Mouse (Mus musculus): Measurements from ENCODE around the gene Ccl17.
A peak's percentile ranks its signal among the peaks of the same experiment; 100 is the strongest.
"Not testable (repeated sequence)": the region's sequence is repeated elsewhere in the genome, so short reads cannot be mapped to it uniquely, and the experiment has no call there.

Ccl17 gene

DNA sequence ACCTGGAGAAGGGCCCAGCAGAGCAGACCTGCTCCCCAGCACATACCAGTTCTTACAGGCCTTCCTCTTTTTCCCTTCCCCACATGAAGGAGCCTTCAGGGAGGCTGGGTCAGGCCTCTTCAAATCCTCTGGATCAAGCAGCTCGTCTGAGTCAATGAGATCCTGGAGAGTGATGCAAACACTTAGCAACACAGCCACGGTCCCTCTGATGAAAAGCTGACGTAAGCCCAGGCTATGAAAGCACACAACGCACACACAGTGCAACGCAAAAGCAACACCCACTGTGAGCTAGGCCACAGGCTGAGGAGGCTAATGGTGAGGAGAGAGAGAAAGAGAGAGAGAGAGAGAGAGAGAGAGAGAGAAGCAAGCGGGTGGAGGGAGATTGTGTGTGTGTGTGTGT is 14.9 kb downstream of the Ccl17 start:
- no peak for DNase-seq (ENCODE audit: low read depth, low spot score)

DNA sequence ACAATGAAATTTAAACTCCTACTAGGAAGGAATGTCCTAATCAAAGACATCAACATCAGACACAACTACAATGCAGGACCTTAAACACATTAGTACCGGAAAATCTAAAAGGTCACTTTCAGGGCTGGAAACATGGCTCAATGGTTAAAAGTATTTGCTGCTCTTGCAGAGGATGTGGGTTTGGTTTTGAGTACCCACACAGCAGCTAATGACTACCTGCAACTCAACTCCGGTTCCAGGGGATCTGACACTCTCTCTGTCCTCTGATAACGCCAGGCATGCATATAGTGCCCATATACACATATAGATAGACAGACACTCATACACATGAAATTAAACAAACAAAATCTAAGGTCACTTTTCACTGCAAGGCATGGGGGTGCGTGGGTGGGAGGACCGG is 16.0 kb downstream of the Ccl17 start:
- no peak for DNase-seq (ENCODE audit: low read depth, low spot score)

DNA sequence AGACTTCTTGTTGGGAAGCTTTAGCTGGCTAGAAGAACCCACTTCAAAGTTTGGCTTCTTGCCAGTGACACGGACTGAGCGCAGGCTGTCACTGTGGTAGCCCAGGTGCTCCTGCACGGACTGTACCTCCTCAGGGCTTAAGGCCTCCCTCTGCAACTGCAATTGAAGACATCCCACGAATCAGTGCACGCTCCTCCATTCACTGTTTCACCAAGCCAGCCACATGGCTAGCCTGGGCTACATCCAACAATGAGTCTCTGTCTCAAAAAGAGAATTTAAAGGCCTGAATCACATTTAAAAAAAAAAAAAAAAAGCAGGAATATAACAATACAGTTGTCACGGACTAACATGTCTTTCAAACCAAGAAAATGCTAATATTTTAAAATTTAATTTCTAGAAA is 18.0 kb downstream of the Ccl17 start:
- DNase-seq (ENCODE audit: low read depth, low spot score) = no peak

DNA sequence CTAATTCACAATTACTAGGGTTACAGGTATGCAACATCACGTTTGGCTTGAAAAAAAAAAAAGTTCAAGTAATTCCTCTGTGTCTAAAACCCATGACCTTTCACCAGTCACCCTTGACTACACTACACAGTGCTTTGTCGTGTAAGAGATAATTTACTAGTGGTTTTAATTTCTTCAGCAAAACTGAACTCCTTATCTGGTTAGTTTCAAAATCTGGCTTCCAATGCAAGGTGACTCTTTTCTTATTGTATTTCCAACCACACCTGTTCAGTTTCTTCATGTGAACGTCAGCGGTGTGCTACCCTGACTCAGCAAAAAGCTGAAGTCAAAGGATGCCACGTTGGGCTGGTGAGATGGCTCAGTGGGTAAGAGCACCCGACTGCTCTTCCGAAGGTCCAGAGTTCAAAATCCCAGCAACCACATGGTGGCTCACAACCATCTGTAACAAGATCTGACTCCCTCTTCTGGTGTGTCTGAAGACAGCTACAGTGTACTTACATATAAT is 23.7 kb downstream of the Ccl17 start:
- not testable (repeated sequence) for DNase-seq (ENCODE audit: low read depth, low spot score)

DNA sequence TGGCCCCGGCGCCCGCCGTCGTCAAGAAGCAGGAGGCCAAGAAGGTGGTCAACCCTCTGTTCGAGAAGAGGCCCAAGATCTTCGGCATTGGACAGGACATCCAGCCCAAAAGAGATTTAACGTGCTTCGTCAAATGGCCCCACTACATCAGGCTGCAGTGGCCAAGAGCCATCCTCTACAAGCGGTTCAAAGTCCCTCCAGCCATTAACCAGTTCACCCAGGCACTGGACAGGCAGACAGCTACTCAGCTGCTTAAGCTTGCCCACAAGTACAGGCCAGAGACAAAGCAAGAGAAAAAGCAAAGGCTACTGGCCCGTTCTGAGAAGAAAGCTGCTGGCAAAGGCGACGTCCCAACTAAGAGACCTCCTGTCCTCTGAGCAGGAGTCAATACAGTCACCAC is 25.5 kb downstream of the Ccl17 start:
- not testable (repeated sequence) for DNase-seq (ENCODE audit: low read depth, low spot score)

DNA sequence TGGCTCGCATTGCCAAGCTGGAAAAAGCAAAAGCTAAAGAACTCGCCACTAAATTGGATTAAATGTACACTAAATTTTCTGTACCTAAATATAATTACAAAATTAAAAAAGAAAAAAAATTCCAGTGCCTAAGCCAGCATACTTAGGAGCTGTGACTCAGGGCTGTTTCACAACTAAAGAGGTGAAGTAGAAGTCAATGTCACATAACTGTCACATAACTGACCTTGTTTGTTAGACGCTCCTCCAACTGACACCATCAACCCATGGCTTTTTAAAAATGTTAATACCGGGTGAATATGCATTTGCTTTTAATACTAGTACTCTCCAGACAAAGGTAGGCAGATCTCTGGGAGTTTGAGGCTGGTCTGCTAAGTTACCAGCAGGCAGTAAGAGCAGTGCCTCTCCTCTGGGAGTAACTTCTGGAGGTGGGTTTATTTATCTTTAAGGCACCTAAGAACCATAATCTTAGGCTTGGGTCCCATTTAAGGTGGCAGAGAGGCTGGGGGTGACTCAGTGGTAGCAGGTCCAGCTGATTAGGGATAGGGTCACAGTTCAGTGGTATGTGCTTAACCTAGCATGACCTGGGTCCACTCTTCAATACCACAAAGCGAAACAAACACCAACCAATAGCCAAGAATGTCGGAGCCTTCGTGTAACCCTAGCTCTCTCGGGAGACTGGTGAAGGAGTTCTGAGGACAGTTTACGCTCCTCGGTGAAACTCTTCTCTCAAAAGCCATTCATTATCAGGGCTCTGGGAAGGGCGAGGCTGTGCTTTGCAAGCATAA is 26.4 kb downstream of the Ccl17 start:
- DNase-seq (ENCODE audit: low read depth, low spot score) = no peak

DNA sequence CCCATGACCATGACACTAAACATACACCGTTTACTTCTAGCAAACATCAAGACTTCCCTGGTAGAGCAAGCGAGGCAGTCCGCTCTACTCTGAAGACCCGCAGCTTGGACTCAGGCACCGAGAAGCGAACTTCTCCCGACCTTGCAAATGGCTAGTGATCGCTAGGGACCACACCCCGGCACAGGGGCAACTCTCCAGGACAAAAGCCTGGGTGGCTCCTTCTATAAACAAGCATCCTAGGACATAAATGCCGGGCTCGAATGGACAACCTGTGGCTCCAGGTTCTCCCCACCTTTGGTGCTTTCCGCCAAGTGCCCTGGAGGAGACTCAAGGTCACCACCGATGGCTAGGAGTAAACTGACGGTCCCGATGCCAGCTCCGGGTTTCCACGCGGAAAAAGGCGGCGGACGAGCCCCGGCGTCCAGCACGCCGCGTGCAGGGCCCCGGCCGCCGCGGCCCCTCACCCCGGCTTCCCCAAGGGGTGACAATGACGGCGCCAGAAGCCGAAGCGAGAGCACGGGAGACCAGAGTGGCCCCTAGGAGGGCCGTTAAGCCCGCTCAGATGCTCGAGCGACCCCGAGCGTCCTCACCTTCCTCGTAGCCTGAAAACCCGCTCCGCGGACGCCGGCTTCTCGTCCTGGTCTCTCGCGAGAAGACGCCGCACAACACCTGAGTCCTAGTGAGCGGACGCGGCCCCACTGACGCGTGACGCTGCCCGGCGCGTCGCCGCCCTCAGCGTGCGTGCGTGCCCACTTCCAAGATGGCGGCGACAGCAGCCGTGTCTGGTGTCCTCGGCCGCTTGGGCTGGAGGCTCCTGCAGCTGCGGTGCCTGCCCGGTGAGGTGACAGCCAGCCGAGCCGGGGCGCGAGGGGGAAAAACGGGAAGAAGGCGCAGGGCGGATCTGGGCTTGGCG is 27.7 kb downstream of the Ccl17 start, which contains the start of the genes Coq9 and Ciapin1:
Gene Coq9 (plus strand): TSS at position 660 of the 913 bp plus-strand sequence.
Gene Ciapin1 (minus strand): TSS at position 697 of the 913 bp plus-strand sequence.
- DNase-seq (ENCODE audit: low read depth, low spot score) = peak; percentile 98

DNA sequence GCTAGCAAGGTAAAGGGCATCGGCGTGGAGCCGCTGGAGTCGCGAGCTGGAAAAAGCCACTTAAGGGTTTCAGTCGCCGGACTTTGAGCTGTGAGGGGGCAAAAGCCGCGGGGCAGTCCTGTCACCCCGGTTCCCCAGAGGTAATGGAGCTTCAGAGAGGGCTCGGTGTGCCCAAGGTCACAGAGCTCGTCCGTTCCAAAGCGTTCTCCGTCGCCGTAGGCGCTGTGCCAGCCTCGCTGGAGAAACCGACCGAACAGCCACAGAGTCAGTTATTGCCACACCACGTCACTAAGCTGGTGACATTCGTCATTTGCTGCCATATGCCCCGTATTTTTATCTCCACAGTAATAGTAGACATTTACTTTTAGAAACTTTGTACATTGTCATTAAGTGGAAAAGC is 28.3 kb downstream of the Ccl17 start:
- no peak for DNase-seq (ENCODE audit: low read depth, low spot score)

DNA sequence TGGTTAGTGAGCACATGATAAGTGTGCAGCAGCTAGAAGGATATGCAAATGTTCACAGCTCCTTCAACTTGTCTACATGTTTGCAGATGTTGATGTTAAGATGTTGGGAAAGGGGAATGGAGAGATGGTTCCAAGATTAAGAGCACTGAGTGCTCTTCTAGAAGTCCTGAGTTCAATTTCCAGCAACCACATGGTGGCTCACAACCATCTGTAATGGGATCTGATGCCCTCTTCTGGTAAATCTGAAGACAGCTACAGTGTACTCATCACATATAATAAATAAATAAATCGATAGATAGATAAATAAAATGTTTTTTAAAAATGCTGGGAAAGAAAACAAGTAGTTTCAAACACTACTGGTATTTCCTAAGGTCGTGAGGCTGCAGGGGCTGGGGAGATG is 30.9 kb downstream of the Ccl17 start:
- no peak for DNase-seq (ENCODE audit: low read depth, low spot score)

DNA sequence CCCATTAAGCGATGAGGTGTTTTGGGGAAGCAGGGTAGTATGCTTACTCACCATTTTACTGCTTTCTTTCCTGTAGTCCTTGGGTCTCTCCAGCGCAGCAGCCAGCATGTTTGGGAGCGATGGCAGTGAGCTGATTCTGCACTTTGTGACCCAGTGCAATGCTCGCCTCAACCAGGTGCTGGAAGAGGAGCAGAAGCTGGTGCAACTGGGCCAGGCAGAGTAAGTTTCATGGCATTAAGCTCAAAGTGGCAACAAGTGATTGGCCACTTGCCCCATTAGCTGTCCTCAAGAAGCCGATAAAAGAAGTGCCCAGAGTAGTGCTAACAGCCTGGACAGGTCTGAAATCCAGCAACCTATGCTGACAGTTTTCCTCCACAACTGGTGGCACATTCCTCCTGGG is 39.8 kb downstream of the Ccl17 start:
- DNase-seq (ENCODE audit: low read depth, low spot score) = no peak

DNA sequence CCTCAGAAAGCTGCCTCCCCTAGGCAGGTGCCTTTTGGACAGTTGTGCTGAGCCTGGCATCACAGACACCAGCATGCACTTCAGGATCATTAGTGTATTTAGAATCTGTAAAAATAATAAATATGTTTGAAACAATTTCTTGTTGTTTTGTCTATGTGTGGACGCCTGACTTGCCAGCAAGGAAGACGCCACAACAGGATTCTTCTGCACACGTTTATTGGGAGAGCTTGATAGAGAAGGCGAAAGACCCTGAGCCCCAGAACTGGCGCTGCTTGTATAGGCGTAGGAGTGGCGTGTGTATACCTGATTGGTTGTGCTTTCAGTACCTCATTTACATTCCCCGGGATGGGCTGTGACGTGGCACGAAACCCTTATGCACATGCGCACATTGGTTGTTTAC is 44.5 kb downstream of the Ccl17 start:
- DNase-seq (ENCODE audit: low read depth, low spot score) = not testable (repeated sequence)

DNA sequence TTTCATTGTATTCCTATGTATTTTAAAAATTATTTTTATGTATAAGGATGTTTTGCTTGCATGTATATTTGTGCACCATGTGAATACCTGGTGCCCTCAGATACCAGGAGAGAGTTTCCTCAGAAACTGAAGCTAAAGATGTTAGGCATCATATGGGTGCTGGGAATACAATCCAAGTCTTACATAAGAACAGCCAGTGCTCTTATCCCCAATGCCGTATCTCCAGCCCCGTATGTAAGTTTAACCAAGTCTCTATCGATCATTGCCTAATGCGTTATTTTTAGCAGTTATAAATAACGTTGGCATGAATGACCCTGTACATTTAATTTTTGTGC is 46.7 kb downstream of the Ccl17 start:
- no peak for DNase-seq (ENCODE audit: low read depth, low spot score)

DNA sequence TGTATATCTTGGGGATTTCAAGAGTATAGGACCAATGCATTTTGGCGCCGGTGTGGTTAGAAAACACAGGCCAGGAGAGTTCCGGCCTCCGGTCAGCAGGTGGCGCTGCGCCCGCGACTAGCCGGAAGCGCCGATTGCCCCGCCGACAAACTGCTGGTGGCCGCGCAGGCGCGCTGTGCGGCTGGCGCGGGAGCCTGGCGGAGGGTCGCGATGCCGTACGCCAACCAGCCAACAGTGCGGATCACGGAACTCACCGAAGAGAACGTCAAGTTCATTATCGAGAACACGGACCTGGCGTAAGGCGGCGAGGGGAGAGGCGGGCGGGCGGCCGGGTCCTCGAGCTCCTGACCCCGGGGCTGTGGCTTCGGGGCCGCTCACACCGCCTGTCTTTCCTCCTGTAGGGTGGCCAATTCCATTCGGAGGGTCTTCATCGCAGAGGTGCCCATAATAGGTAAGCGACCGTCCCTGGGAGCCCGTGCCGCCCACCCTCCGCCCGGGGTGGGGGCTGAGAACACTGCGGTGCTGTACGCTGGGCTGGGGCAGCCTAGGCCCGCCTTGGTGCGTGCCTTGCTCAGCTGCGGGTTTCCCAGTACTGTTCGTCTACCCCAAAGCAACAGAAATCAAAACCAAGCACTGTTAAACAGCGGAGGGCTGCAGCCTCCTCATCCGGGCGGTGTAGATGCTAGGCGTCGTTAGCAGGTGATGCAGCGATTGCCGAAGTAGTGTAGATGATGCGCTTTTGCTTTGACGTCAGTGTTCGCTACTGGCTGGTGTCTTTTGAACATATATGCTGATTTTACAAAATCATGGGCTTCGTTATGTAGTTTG is 47.3 kb downstream of the Ccl17 start, which contains the start of gene Polr2c:
Gene Polr2c (plus strand): TSS at position 105 of the 828 bp plus-strand sequence.
- peak; percentile 88 for DNase-seq (ENCODE audit: low read depth, low spot score)

DNA sequence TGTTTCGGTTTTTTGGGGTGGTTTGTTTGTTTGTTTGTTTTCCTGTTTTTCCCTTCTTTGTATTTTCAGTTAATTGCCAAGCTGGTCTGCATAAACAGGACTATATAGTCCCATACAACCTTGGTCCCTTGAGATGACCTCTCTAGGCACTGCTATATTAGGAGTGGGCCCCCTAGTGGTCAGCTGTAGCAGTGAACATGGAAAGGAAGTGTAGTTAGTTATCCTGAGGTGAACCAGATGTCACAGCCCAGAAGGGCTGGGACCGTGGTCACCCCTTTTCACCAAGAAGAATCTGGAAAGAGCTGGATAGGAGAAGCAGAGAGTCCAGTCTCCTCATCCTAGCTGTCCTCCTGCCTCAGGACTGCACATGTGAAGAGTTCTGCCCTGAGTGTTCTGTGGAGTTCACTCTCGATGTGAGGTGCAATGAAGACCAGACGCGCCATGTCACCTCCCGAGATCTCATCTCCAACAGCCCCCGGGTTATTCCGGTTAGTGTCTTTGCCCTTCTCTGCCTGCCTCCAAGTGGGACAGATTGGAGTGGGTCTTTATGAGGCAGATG is 51.2 kb downstream of the Ccl17 start:
- peak; percentile 74 for DNase-seq (ENCODE audit: low read depth, low spot score)
